Mouse (Mus musculus) intestine, postnatal 0 days (tissue): ENCODE measurements around the gene Vps9d1. TPM values are rescaled to one million over a fixed set of nuclear protein-coding genes. Genes with fewer than 3 reads are reported as not detected.

ENCODE experiments used
- ATAC-seq: fragments of 200-750 bp; cut with Nextera tagmentation; 2 replicates; pipeline ENCODE4 v1.8.0; 2017; ENCODE audit warnings: mild to moderate bottlenecking, moderate TSS enrichment, moderate library complexity
- H3K27ac ChIP-seq: fragments of 300-500 bp; sonication (generic); 2 replicates; pipeline ENCODE4 v1.5.1; 2014; ENCODE audit warnings: mild to moderate bottlenecking, low read depth, low read length, moderate library complexity
- H3K27me3 ChIP-seq: fragments of 300-500 bp; sonication (generic); replicated peaks from 2 replicates; pipeline ENCODE4 v1.6.1; 2014; ENCODE audit warnings: low read length, mixed read lengths; ENCODE audit not compliant: control insufficient read depth, insufficient read depth
- H3K36me3 ChIP-seq: fragments of 300-500 bp; sonication (generic); 2 replicates; pipeline ENCODE4 v1.6.1; 2014; ENCODE audit warnings: mild to moderate bottlenecking, moderate library complexity; ENCODE audit not compliant: control insufficient read depth, insufficient read depth
- H3K4me1 ChIP-seq: fragments of 300-500 bp; sonication (generic); replicated peaks from 2 replicates; pipeline ENCODE4 v1.6.1; 2014; ENCODE audit warnings: antibody characterized with exemption, low read length, mixed read lengths; ENCODE audit not compliant: control insufficient read depth, insufficient read depth
- H3K4me2 ChIP-seq: fragments of 300-500 bp; sonication (generic); replicated peaks from 2 replicates; pipeline ENCODE4 v1.6.1; 2014; ENCODE audit warnings: low read depth, mild to moderate bottlenecking, moderate library complexity
- H3K4me3 ChIP-seq: fragments of 300-500 bp; sonication (generic); 2 replicates; pipeline ENCODE4 v1.5.1; 2014; ENCODE audit warnings: low read depth, low read length
- H3K9ac ChIP-seq: fragments of 300-500 bp; sonication (generic); 2 replicates; pipeline ENCODE4 v1.6.1; 2014; ENCODE audit warnings: mild to moderate bottlenecking, low read depth, low read length
- H3K9me3 ChIP-seq: fragments of 300-500 bp; sonication (generic); 2 replicates; pipeline ENCODE4 v1.6.1; 2016; ENCODE audit warnings: mixed run types; ENCODE audit not compliant: control insufficient read depth
- CTCF ChIP-seq: sonication (generic); IDR thresholded peaks from 2 replicates; pipeline ENCODE4 v1.5.1; 2016; ENCODE audit warnings: low read depth, mild to moderate bottlenecking, control low read depth, antibody characterized with exemption, moderate library complexity
- WGBS: fragments of 180-500 bp; shearing (Covaris S2); extraction: QIAGEN DNeasy Blood & Tissue Kit; methylation state at CpG from one replicate; pipeline ENCODE4 v1.1.7; 2014; 5-methylcytosine and 5-hydroxymethylcytosine counted together
- polyA plus RNA-seq: library from polyadenylated mRNA; unstranded; fragments of >200 nt; fragmentation: Nextera tagmentation; extraction: Ambion mirVana; gene quantifications from 2 replicates; pipeline ENCODE4 v1.2.1, GENCODE M21; 2015

The Vps9d1 gene
- polyA plus RNA-seq, 1 experiment from 2014 or later, result 7.1 TPM

DNA sequence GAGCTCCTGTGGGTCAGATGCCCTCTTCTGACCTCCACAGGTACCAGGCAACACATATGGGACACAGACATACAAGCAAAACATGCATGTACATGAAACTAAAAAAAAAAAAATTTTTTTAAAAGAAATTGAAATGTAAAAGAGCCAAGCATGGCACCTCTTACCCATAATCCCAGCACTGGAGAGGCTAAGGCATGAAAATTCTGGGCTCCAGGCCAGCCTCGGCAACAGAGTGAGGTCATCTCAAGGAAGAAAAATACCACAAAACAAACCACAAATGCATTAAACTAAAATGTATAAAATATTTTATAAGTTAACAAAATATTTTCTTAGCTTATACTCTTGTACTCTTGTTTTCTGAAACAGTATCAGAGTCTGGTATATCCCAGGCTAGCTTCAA lies 33.2 kb downstream of the Vps9d1 start:
- Histone ChIP-seq H3K4me2 (no peak overlapping the region), H3K27me3 (no peaks in the 10 kb centered on the region), H3K4me3 (no peak overlapping the region), H3K27ac (no peak overlapping the region), H3K4me1 (peaks cover 5% of the 10 kb centered on the region; the same call in 1 of the 2 replicates), H3K9ac (no peak overlapping the region), H3K9me3 (no peaks in the 10 kb centered on the region), H3K36me3 (no peaks in the 10 kb centered on the region)
- WGBS, result 58% methylated on average over 1 of the region's 1 CpGs
- TF ChIP-seq CTCF, result no peak
- ATAC-seq, result no peak

- Histone ChIP-seq H3K27ac (no peak overlapping the region), H3K4me2 (no peak overlapping the region), H3K36me3 (no peaks in the 10 kb centered on the region; the same call in 1 of the 2 replicates), H3K9me3 (no peaks in the 10 kb centered on the region), H3K4me1 (no peaks in the 10 kb centered on the region; the same call in 1 of the 2 replicates), H3K27me3 (no peaks in the 10 kb centered on the region), H3K9ac (no peak overlapping the region), H3K4me3 (no peak overlapping the region)
- no peak for ATAC-seq
- TF ChIP-seq CTCF, result no peak
- WGBS, result 75% methylated on average over 3 of the region's 3 CpGs
Observed at GRCm38 (mm10) chr8:123215430-123215829, 38.7 kb downstream of the Vps9d1 start.

- no peak overlapping the region for H3K27ac ChIP-seq
- ATAC-seq, result no peak; the same call in 1 of the 2 replicates
Observed at GRCm38 (mm10) chr8:123213118-123213772, 40.9 kb downstream of the Vps9d1 start.

DNA sequence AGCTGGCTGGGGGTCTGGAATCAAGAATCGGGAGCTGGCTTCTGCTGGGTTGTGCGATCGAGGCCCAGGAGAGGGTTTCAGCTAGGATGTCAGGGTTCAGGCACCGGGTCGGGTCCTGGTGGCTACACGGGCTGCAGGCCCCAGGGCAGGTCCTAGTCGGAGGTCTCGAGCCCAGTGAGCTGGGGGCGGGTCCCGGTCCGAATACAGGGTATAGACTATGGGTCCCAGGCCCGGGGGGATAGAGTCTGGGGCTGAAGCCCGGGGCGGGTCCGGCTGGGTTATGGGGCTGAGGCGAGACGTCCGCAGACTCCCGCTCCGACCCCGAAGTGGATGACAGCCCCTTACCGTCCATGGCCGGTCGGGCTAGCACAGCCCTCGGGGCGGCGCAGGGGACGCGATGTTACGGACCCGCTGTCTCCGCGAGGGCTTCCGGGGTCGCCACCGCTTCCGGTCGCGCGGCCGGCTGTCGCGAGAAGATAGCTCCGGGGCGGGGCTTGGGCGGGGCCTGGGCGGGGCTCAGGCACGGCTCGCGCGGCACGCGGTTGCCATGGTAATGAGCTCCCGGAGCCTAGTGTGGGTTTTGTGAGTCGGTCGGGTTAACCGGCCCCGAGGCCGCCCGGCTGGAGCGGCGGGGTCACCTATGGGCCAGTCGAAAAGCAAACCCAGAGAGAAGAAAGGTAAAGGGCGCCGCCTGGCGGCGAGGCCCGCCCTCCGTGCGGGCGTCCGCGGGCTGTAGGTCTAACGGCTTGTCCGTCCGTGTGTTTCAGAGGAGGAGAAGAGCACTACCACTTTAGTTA lies 41.6 kb downstream of the Vps9d1 start, which contains the start of the genes Chmp1a and Spata33:
Gene Chmp1a (minus strand): TSS at position 443 of the 797 bp plus-strand sequence.
Gene Spata33 (plus strand): TSS at position 512 of the 797 bp plus-strand sequence.
- peak within 1 kb of the TSS; percentile 84 for H3K4me3 ChIP-seq
- peak; percentile 87 for ATAC-seq
- peak within 1 kb of the TSS; percentile 84 for H3K9ac ChIP-seq
- H3K4me2 ChIP-seq, result peak within 1 kb of the TSS; percentile 85
- no peaks in the 10 kb centered on the region; the same call in 1 of the 2 replicates for H3K4me1 ChIP-seq
- peaks cover 28% of the 10 kb centered on the region for H3K36me3 ChIP-seq
- H3K9me3 ChIP-seq, result no peaks in the 10 kb centered on the region
- H3K27ac ChIP-seq, result peak within 1 kb of the TSS; percentile 78
- peak; percentile 72 for TF ChIP-seq CTCF
- H3K27me3 ChIP-seq, result no peaks in the 10 kb centered on the region
- under 1% methylated on average over 76 of the region's 76 CpGs for WGBS

More at GRCm38 (mm10) chr8:123213118-123213772, 40.9 kb downstream of the Vps9d1 start:
- H3K4me1 ChIP-seq, result no peaks in the 10 kb centered on the region; the same call in 1 of the 2 replicates
- H3K27me3 ChIP-seq, result no peaks in the 10 kb centered on the region
- H3K4me3 ChIP-seq, result peak overlapping the region; percentile 84
- 20% methylated on average over 22 of the region's 22 CpGs for whole genome bisulfite sequencing
- peak overlapping the region; percentile 50 for H3K9ac ChIP-seq
- no peak for TF ChIP-seq CTCF
- H3K36me3 ChIP-seq, result peaks cover 20% of the 10 kb centered on the region
- no peaks in the 10 kb centered on the region for H3K9me3 ChIP-seq
- peak overlapping the region; percentile 85 for H3K4me2 ChIP-seq

GRCm38 (mm10) chr8:123211876-123212275 lies 42.3 kb downstream of the Vps9d1 start:
- Histone ChIP-seq H3K27me3 (no peaks in the 10 kb centered on the region), H3K27ac (peak overlapping the region; percentile 78), H3K36me3 (peaks cover 34% of the 10 kb centered on the region), H3K9ac (peak overlapping the region; percentile 84), H3K4me3 (peak overlapping the region; percentile 84), H3K9me3 (no peaks in the 10 kb centered on the region), H3K4me2 (peak overlapping the region; percentile 85), H3K4me1 (no peaks in the 10 kb centered on the region; the same call in 1 of the 2 replicates)
- TF ChIP-seq CTCF, result no peak
- 20% methylated on average over 10 of the region's 10 CpGs for WGBS
- ATAC-seq, result peak; percentile 26

DNA sequence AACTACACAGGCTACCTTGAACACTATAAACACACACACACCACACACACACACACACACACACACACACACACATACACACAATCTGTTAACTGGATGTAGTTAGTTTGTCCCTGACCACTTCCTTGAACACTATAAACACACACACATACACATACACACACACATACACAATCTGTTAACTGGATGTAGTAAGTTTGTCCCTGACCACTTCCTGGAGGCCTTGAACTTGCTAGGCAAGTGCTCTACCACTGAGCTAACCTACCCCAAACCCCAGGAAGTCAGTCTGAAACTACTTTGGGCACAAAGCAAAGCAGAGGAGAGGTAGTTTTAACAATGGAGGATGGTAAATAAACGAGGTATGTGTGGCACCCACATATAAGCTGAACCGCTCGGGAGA lies 50.6 kb downstream of the Vps9d1 start:
- no peaks in the 10 kb centered on the region for H3K4me1 ChIP-seq
- 83% methylated on average over 3 of the region's 3 CpGs for WGBS

More for the DNA sequence above, 50.6 kb downstream of the Vps9d1 start:
- ATAC-seq, result no peak; the same call in 1 of the 2 replicates
- Histone ChIP-seq H3K4me2 (no peak overlapping the region), H3K9me3 (no peaks in the 10 kb centered on the region), H3K36me3 (peaks cover 38% of the 10 kb centered on the region), H3K27ac (no peak overlapping the region), H3K27me3 (no peaks in the 10 kb centered on the region), H3K4me3 (no peak overlapping the region), H3K9ac (no peak overlapping the region)
- TF ChIP-seq CTCF, result no peak
